Mouse (Mus musculus): ENCODE results near the gene Lif. TPM values are rescaled to one million over a fixed set of nuclear protein-coding genes. Genes with fewer than 3 reads are reported as not detected.

Lif gene
- polyA plus RNA-seq, 1 experiment from 2014 or later, result not detected

- WGBS, result 74% methylated on average over 16 of the region's 16 CpGs
- H3K4me2 ChIP-seq, result no peak within 1 kb of the TSS
- H3K9me3 ChIP-seq, result no peaks in the 10 kb centered on the region
- H3K27ac ChIP-seq, result no peak within 1 kb of the TSS
- no peaks in the 10 kb centered on the region for H3K36me3 ChIP-seq (replicated peaks)
- peaks cover 7% of the 10 kb centered on the region; the same call in 1 of the 2 replicates for H3K4me1 ChIP-seq
- no peaks in the 10 kb centered on the region for H3K27me3 ChIP-seq
- H3K9ac ChIP-seq, result no peak within 1 kb of the TSS
- ATAC-seq (ENCODE audit: low FRiP score), result no peak
- H3K4me3 ChIP-seq (replicated peaks), result no peak within 1 kb of the TSS
Measured at GRCm38 (mm10) chr11:4235665-4236545, 21.5 kb upstream of the Lif start, which contains the start of gene Osm. Osm (plus strand) TSS chr11:4236420.

- Histone ChIP-seq H3K4me2 (no peak overlapping the region), H3K4me3 (replicated peaks) (no peak overlapping the region), H3K36me3 (replicated peaks) (no peaks in the 10 kb centered on the region), H3K27ac (no peak overlapping the region), H3K9ac (no peak overlapping the region), H3K9me3 (no peaks in the 10 kb centered on the region), H3K4me1 (peaks cover 7% of the 10 kb centered on the region; the same call in 1 of the 2 replicates), H3K27me3 (no peaks in the 10 kb centered on the region)
- WGBS, result 93% methylated on average over 21 of the region's 21 CpGs
- ATAC-seq (ENCODE audit: low FRiP score), result no peak
Measured at GRCm38 (mm10) chr11:4236546-4237067, 20.8 kb upstream of the Lif start.

- Histone ChIP-seq H3K27me3 (no peaks in the 10 kb centered on the region), H3K27ac (no peak overlapping the region), H3K4me3 (replicated peaks) (no peak overlapping the region), H3K4me2 (no peak overlapping the region), H3K9ac (no peak overlapping the region), H3K9me3 (no peaks in the 10 kb centered on the region), H3K4me1 (peaks cover 7% of the 10 kb centered on the region; the same call in 1 of the 2 replicates), H3K36me3 (replicated peaks) (no peaks in the 10 kb centered on the region)
- no peak for ATAC-seq (ENCODE audit: low FRiP score)
- WGBS, result 86% methylated on average over 18 of the region's 18 CpGs
Measured at GRCm38 (mm10) chr11:4237389-4237912, 19.9 kb upstream of the Lif start.

GRCm38 (mm10) chr11:4238167-4238566 lies 19.2 kb upstream of the Lif start:
- 89% methylated on average over 6 of the region's 6 CpGs for WGBS
- no peaks in the 10 kb centered on the region for H3K9me3 ChIP-seq
- H3K9ac ChIP-seq, result no peak overlapping the region
- H3K4me3 ChIP-seq (replicated peaks), result no peak overlapping the region
- no peak for ATAC-seq (ENCODE audit: low FRiP score)
- H3K36me3 ChIP-seq (replicated peaks), result no peaks in the 10 kb centered on the region
- H3K27ac ChIP-seq, result no peak overlapping the region
- H3K4me1 ChIP-seq, result peaks cover 7% of the 10 kb centered on the region; the same call in 1 of the 2 replicates
- H3K4me2 ChIP-seq, result no peak overlapping the region
- H3K27me3 ChIP-seq, result no peaks in the 10 kb centered on the region

- 91% methylated on average over 23 of the region's 23 CpGs for WGBS
- no peaks in the 10 kb centered on the region for H3K27me3 ChIP-seq
- no peak overlapping the region for H3K4me3 ChIP-seq (replicated peaks)
- H3K9ac ChIP-seq, result no peak overlapping the region
- no peak overlapping the region for H3K4me2 ChIP-seq
- ATAC-seq (ENCODE audit: low FRiP score), result no peak
- no peaks in the 10 kb centered on the region for H3K9me3 ChIP-seq
- H3K36me3 ChIP-seq (replicated peaks), result no peaks in the 10 kb centered on the region
- peaks cover 7% of the 10 kb centered on the region; the same call in 1 of the 2 replicates for H3K4me1 ChIP-seq
- H3K27ac ChIP-seq, result no peak overlapping the region
Measured at GRCm38 (mm10) chr11:4239691-4240090, 17.7 kb upstream of the Lif start.

- H3K9me3 ChIP-seq, result no peaks in the 10 kb centered on the region
- WGBS, result 77% methylated on average over 7 of the region's 7 CpGs
Measured at GRCm38 (mm10) chr11:4240151-4240550, 17.2 kb upstream of the Lif start.

GRCm38 (mm10) chr11:4241180-4241579 lies 16.2 kb upstream of the Lif start:
- H3K9me3 ChIP-seq, result no peaks in the 10 kb centered on the region
- H3K27ac ChIP-seq, result no peak overlapping the region
- H3K4me3 ChIP-seq (replicated peaks), result no peak overlapping the region
- no peaks in the 10 kb centered on the region for H3K36me3 ChIP-seq (replicated peaks)
- WGBS, result 87% methylated on average over 4 of the region's 4 CpGs
- peaks cover 3% of the 10 kb centered on the region; the same call in 1 of the 2 replicates for H3K4me1 ChIP-seq
- H3K27me3 ChIP-seq, result no peaks in the 10 kb centered on the region
- no peak overlapping the region for H3K4me2 ChIP-seq
- no peak overlapping the region for H3K9ac ChIP-seq
- ATAC-seq (ENCODE audit: low FRiP score), result no peak

More at GRCm38 (mm10) chr11:4240151-4240550, 17.2 kb upstream of the Lif start:
- H3K27me3 ChIP-seq, result no peaks in the 10 kb centered on the region
- peaks cover 7% of the 10 kb centered on the region; the same call in 1 of the 2 replicates for H3K4me1 ChIP-seq
- no peak overlapping the region for H3K4me3 ChIP-seq (replicated peaks)
- H3K4me2 ChIP-seq, result no peak overlapping the region
- H3K9ac ChIP-seq, result no peak overlapping the region
- no peaks in the 10 kb centered on the region for H3K36me3 ChIP-seq (replicated peaks)
- H3K27ac ChIP-seq, result no peak overlapping the region
- ATAC-seq (ENCODE audit: low FRiP score), result no peak

- 78% methylated on average over 6 of the region's 6 CpGs for WGBS
- Histone ChIP-seq H3K4me1 (no peaks in the 10 kb centered on the region), H3K9me3 (no peaks in the 10 kb centered on the region), H3K36me3 (replicated peaks) (no peaks in the 10 kb centered on the region), H3K27ac (no peak overlapping the region), H3K27me3 (no peaks in the 10 kb centered on the region), H3K4me2 (no peak overlapping the region), H3K9ac (no peak overlapping the region), H3K4me3 (replicated peaks) (no peak overlapping the region)
- ATAC-seq (ENCODE audit: low FRiP score), result no peak
Measured at GRCm38 (mm10) chr11:4246126-4246525, 11.2 kb upstream of the Lif start.

- Histone ChIP-seq H3K4me3 (replicated peaks) (no peak overlapping the region), H3K9ac (no peak overlapping the region), H3K27me3 (no peaks in the 10 kb centered on the region), H3K4me2 (no peak overlapping the region), H3K4me1 (no peaks in the 10 kb centered on the region), H3K9me3 (no peaks in the 10 kb centered on the region), H3K27ac (no peak overlapping the region), H3K36me3 (replicated peaks) (no peaks in the 10 kb centered on the region)
- WGBS, result 82% methylated on average over 4 of the region's 4 CpGs
- no peak for ATAC-seq (ENCODE audit: low FRiP score)
Measured at GRCm38 (mm10) chr11:4246623-4247022, 10.7 kb upstream of the Lif start.

GRCm38 (mm10) chr11:4247201-4247959 lies 10.0 kb upstream of the Lif start:
- Histone ChIP-seq H3K27me3 (no peaks in the 10 kb centered on the region), H3K4me2 (no peak overlapping the region), H3K4me1 (no peaks in the 10 kb centered on the region), H3K36me3 (replicated peaks) (no peaks in the 10 kb centered on the region), H3K27ac (no peak overlapping the region), H3K9ac (no peak overlapping the region), H3K9me3 (no peaks in the 10 kb centered on the region), H3K4me3 (replicated peaks) (no peak overlapping the region)
- no peak for ATAC-seq (ENCODE audit: low FRiP score)
- WGBS, result 82% methylated on average over 14 of the region's 14 CpGs

- H3K4me1 ChIP-seq, result no peaks in the 10 kb centered on the region
- 99% methylated on average over 3 of the region's 3 CpGs for WGBS
- no peaks in the 10 kb centered on the region for H3K9me3 ChIP-seq
- H3K9ac ChIP-seq, result no peak overlapping the region
- no peak overlapping the region for H3K4me2 ChIP-seq
- no peak overlapping the region for H3K27ac ChIP-seq
- H3K4me3 ChIP-seq (replicated peaks), result no peak overlapping the region
- H3K36me3 ChIP-seq (replicated peaks), result no peaks in the 10 kb centered on the region
- no peaks in the 10 kb centered on the region for H3K27me3 ChIP-seq
- ATAC-seq (ENCODE audit: low FRiP score), result no peak
Measured at GRCm38 (mm10) chr11:4249151-4249550, 8.2 kb upstream of the Lif start.

- ATAC-seq (ENCODE audit: low FRiP score), result no peak
- Histone ChIP-seq H3K36me3 (replicated peaks) (no peaks in the 10 kb centered on the region), H3K4me3 (replicated peaks) (no peak overlapping the region), H3K9ac (no peak overlapping the region), H3K4me1 (no peaks in the 10 kb centered on the region), H3K4me2 (no peak overlapping the region), H3K27me3 (no peaks in the 10 kb centered on the region), H3K9me3 (no peaks in the 10 kb centered on the region), H3K27ac (no peak overlapping the region)
- 82% methylated on average over 7 of the region's 7 CpGs for WGBS
Measured at GRCm38 (mm10) chr11:4250290-4250689, 7.1 kb upstream of the Lif start.
